Mouse (Mus musculus) forebrain, embryonic 14.5 days (tissue): Measurements from ENCODE around the gene Grip1. TPM values are rescaled to one million over a fixed set of nuclear protein-coding genes. Genes with fewer than 3 reads are reported as not detected.

Experiments
- ATAC-seq: fragments of 200-750 bp; cut with Nextera tagmentation; 2 replicates; pipeline ENCODE4 v1.8.0; 2017; ENCODE audit warnings: mild to moderate bottlenecking, moderate library complexity
- DNase-seq: peaks from one replicate; pipeline ENCODE4 v3.0.0-alpha.2; 2015; ENCODE audit warnings: low spot score
- H3K27ac ChIP-seq: fragments of 300-500 bp; sonication (generic); 2 replicates; pipeline ENCODE4 v1.5.1; 2014; ENCODE audit warnings: low read depth, mild to moderate bottlenecking, control low read depth, low read length, moderate library complexity
- H3K27me3 ChIP-seq: fragments of 300-500 bp; sonication (generic); replicated peaks from 2 replicates; pipeline ENCODE4 v1.6.1; 2014; ENCODE audit warnings: low read length, control low read depth, mixed read lengths; ENCODE audit not compliant: control insufficient read depth, insufficient read depth
- H3K36me3 ChIP-seq: fragments of 300-500 bp; sonication (generic); 2 replicates; pipeline ENCODE4 v1.6.1; 2014; ENCODE audit warnings: low read length, control low read depth; ENCODE audit not compliant: control insufficient read depth, insufficient read depth
- H3K4me1 ChIP-seq: fragments of 300-500 bp; sonication (generic); 2 replicates; pipeline ENCODE4 v1.6.1; 2014; ENCODE audit warnings: antibody characterized with exemption, low read length, control low read depth; ENCODE audit not compliant: control insufficient read depth, insufficient read depth
- H3K4me2 ChIP-seq: fragments of 300-500 bp; sonication (generic); 2 replicates; pipeline ENCODE4 v1.6.1; 2014; ENCODE audit warnings: mild to moderate bottlenecking, control low read depth, low read length
- H3K4me3 ChIP-seq: fragments of 300-500 bp; sonication (generic); 2 replicates; pipeline ENCODE4 v1.5.1; 2014; ENCODE audit warnings: low read depth, low read length, control low read depth
- H3K9ac ChIP-seq: fragments of 300-500 bp; sonication (generic); 2 replicates; pipeline ENCODE4 v1.6.1; 2014; ENCODE audit warnings: mild to moderate bottlenecking, low read length, control low read depth, moderate library complexity
- H3K9me3 ChIP-seq: fragments of 300-500 bp; sonication (generic); replicated peaks from 2 replicates; pipeline ENCODE4 v1.6.1; 2016; ENCODE audit warnings: low read length, control low read depth, mixed read lengths; ENCODE audit not compliant: control insufficient read depth
- WGBS: fragments of 180-500 bp; shearing (Covaris S2); extraction: QIAGEN DNeasy Blood & Tissue Kit; methylation state at CpG from one replicate; pipeline ENCODE4 v1.1.7; 2014; 5-methylcytosine and 5-hydroxymethylcytosine counted together
- polyA plus RNA-seq: library from polyadenylated mRNA; unstranded; fragments of >200 nt; fragmentation: Nextera tagmentation; extraction: Ambion mirVana; gene quantifications from 2 replicates; pipeline ENCODE4 v1.2.1, GENCODE M21; 2014

The Grip1 gene
- polyA plus RNA-seq, 1 experiment from 2014 or later: 15.0 TPM

GRCm38 (mm10) chr10:119819740-119820139 is 366.1 kb downstream of the Grip1 start:
- H3K4me1 ChIP-seq: peaks cover 29% of the 10 kb centered on the region
- H3K4me3 ChIP-seq: peak overlapping the region; percentile 24
- peak overlapping the region; percentile 87 for H3K27ac ChIP-seq
- H3K9ac ChIP-seq: peak overlapping the region; percentile 57
- H3K27me3 ChIP-seq: no peaks in the 10 kb centered on the region
- WGBS: 43% methylated on average over 5 of the region's 5 CpGs
- ATAC-seq (no peak), DNase-seq (peak; percentile 37)
- H3K9me3 ChIP-seq: no peaks in the 10 kb centered on the region
- peak overlapping the region; percentile 49 for H3K4me2 ChIP-seq
- no peaks in the 10 kb centered on the region for H3K36me3 ChIP-seq

DNA sequence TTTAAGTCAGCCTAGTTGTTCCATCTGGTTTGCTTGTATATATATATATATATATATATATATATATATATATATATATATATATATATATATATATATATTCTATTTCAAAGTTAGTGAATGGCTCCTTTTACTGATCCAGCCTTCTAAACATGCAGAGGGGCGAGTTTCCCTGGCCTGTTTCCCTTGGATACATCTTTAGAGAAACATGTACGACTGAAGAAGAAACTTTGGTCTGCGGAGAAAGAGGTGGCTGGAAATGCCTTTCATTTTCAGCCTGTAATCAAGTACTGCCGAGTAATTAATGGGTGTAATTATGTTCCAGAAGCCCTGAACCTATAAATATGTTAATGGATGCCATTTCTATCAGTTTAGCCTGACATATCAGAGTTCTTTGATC is 366.8 kb downstream of the Grip1 start:
- no peak for ATAC-seq
- Histone ChIP-seq H3K4me3 (0 out of 2 replicates have a peak overlapping the region, but pooled peaks have one; percentile 1), H3K9ac (peak overlapping the region; percentile 35; the same call in 1 of the 2 replicates), H3K36me3 (no peaks in the 10 kb centered on the region), H3K4me2 (peak overlapping the region; percentile 35), H3K4me1 (peaks cover 29% of the 10 kb centered on the region), H3K9me3 (no peaks in the 10 kb centered on the region), H3K27me3 (no peaks in the 10 kb centered on the region), H3K27ac (no peak overlapping the region; the same call in 1 of the 2 replicates)
- peak; percentile 45 for DNase-seq
- WGBS: 16% methylated on average over 4 of the region's 4 CpGs

DNA sequence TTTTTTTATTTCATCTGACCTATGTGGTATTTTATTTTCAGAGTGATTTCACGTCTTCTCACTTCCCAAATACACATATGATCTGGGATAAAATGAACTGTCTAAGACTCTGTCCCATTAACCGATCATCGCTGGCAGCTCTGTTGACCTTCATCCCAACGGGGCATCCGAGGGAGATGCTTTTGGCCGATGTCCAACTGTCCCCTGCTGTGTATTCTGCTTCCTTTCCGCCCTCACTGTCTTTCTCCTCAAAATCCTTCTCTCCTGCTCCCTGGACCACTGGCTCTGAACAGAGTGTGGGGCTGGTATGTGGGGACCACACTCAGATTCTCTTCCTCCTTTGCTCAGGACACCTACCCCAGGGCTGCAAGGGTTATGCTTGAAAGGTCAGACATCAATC is 370.1 kb downstream of the Grip1 start:
- Histone ChIP-seq H3K4me2 (no peak overlapping the region), H3K9me3 (no peaks in the 10 kb centered on the region), H3K27me3 (no peaks in the 10 kb centered on the region), H3K27ac (no peak overlapping the region), H3K9ac (no peak overlapping the region), H3K36me3 (no peaks in the 10 kb centered on the region), H3K4me3 (no peak overlapping the region), H3K4me1 (peaks cover 25% of the 10 kb centered on the region)
- no peak for DNase-seq
- no peak for ATAC-seq
- WGBS: 67% methylated on average over 7 of the region's 7 CpGs

- DNase-seq: no peak
- H3K4me2 ChIP-seq: no peak overlapping the region
- H3K9me3 ChIP-seq: no peaks in the 10 kb centered on the region
- H3K9ac ChIP-seq: no peak overlapping the region
- peaks cover 21% of the 10 kb centered on the region for H3K4me1 ChIP-seq
- no peaks in the 10 kb centered on the region for H3K36me3 ChIP-seq
- no peak for ATAC-seq
- H3K27ac ChIP-seq: no peak overlapping the region
- H3K4me3 ChIP-seq: no peak overlapping the region
- 81% methylated on average over 11 of the region's 11 CpGs for WGBS
- H3K27me3 ChIP-seq: no peaks in the 10 kb centered on the region
Observed at GRCm38 (mm10) chr10:119824521-119824920, 370.9 kb downstream of the Grip1 start.

DNA sequence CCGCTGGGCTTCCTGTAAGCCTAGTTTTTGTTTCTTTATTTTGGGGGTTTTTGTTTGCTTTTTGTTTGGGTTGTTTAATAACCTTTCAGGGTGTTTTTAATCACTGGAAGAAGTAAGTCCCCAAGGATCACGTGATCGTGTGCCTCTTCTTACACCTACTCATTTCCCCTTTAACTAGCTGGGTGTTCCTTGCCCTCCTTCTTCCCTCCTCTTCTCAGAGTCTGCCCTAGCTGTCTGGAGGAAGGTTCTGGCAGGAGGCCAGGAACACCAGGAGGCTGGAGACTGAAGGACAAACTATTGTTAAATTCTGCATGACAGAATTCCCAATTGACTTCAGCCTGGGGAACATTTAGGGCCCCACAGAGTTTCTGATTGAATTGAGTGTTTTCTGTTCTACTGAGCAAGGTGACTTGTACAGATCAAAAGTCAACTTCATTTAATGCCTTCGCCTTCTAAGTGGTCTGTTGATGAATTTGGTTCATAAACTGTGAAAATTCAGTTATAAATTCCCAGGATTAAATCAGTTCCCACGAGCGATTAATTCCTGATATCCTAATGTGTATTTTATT is 376.8 kb downstream of the Grip1 start:
- Histone ChIP-seq H3K27ac (no peak overlapping the region), H3K9ac (no peak overlapping the region), H3K4me1 (peaks cover 4% of the 10 kb centered on the region; the same call in 1 of the 2 replicates), H3K4me3 (no peak overlapping the region), H3K36me3 (no peaks in the 10 kb centered on the region), H3K4me2 (no peak overlapping the region), H3K27me3 (no peaks in the 10 kb centered on the region), H3K9me3 (peaks cover 6% of the 10 kb centered on the region)
- peak; percentile 37 for DNase-seq
- no peak for ATAC-seq
- WGBS: 71% methylated on average over 6 of the region's 6 CpGs

DNA sequence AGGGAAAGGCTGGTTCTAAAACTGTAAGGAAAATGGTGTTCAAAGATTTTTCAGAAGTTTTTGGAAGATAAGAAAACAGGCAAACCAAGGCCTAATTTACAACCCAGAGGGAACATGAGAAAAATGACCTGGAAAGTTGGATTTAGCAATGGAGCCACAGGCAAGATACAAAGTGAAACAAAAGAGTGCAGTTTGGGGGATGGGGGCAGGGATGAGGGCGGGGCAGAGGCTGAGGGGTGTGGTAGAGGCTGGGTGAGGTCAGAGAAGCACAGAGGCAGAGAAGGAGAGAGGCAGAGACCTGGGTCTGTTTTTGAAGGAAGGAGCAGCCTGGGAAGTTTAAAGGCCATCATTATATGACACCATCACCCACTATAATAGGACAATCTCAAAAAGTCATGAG is 377.5 kb downstream of the Grip1 start:
- Histone ChIP-seq H3K36me3 (no peaks in the 10 kb centered on the region), H3K27me3 (no peaks in the 10 kb centered on the region), H3K27ac (no peak overlapping the region), H3K4me3 (no peak overlapping the region), H3K9ac (no peak overlapping the region), H3K9me3 (peaks cover 6% of the 10 kb centered on the region), H3K4me1 (peaks cover 4% of the 10 kb centered on the region; the same call in 1 of the 2 replicates), H3K4me2 (no peak overlapping the region)
- no peak for ATAC-seq
- 95% methylated on average over 1 of the region's 1 CpGs for WGBS
- no peak for DNase-seq

DNA sequence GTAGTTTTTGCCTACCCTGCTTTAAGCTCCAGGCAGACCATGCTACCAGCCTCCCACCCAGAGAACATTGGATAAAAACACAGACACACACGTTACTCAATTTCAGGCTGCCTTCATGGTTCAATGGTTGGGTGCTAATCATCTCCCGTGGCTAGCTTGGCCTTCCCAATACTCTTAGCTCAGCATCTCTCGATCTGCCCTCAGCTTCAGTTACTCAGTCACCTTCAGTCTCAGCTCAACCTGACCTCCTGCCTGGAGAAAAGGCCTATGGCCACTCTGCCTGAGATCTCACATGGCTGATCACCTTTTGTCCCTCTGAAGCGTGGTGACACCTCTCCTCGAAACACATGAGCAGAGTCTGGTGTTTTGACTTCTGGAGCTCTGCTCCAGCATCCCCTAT is 379.7 kb downstream of the Grip1 start:
- no peak for DNase-seq
- H3K4me2 ChIP-seq: no peak overlapping the region
- no peak for ATAC-seq
- peaks cover 4% of the 10 kb centered on the region; the same call in 1 of the 2 replicates for H3K4me1 ChIP-seq
- peaks cover 6% of the 10 kb centered on the region for H3K9me3 ChIP-seq
- no peaks in the 10 kb centered on the region for H3K36me3 ChIP-seq
- H3K9ac ChIP-seq: no peak overlapping the region
- H3K27ac ChIP-seq: no peak overlapping the region
- WGBS: 86% methylated on average over 5 of the region's 5 CpGs
- no peak overlapping the region for H3K4me3 ChIP-seq
- no peaks in the 10 kb centered on the region for H3K27me3 ChIP-seq

GRCm38 (mm10) chr10:119834122-119834521 is 380.5 kb downstream of the Grip1 start:
- ATAC-seq: no peak
- no peak for DNase-seq
- Histone ChIP-seq H3K36me3 (no peaks in the 10 kb centered on the region), H3K27me3 (no peaks in the 10 kb centered on the region), H3K9ac (no peak overlapping the region), H3K4me2 (no peak overlapping the region), H3K4me1 (peaks cover 6% of the 10 kb centered on the region; the same call in 1 of the 2 replicates), H3K4me3 (no peak overlapping the region), H3K9me3 (peaks cover 6% of the 10 kb centered on the region), H3K27ac (no peak overlapping the region)
- 74% methylated on average over 4 of the region's 4 CpGs for WGBS

GRCm38 (mm10) chr10:119839645-119840044 is 386.0 kb downstream of the Grip1 start:
- no peak overlapping the region for H3K9ac ChIP-seq
- H3K9me3 ChIP-seq: no peaks in the 10 kb centered on the region
- H3K36me3 ChIP-seq: no peaks in the 10 kb centered on the region
- no peak overlapping the region for H3K4me3 ChIP-seq
- H3K4me2 ChIP-seq: no peak overlapping the region
- ATAC-seq: no peak
- no peak overlapping the region for H3K27ac ChIP-seq
- no peak for DNase-seq
- peaks cover 5% of the 10 kb centered on the region for H3K4me1 ChIP-seq
- WGBS: 83% methylated on average over 11 of the region's 11 CpGs
- H3K27me3 ChIP-seq: no peaks in the 10 kb centered on the region
